ENCODE assay signal across 14 mouse cellular contexts in genomic region chr16:91804418-91804817, GRCm38 (mm10).
DNase-seq lines count a peak whose midpoint lies in the region; ATAC-seq and TF ChIP-seq lines count a peak whose summit lies in the region.
"Had no signal": no experiment of that assay in that cellular context is flagged by ENCODE, and none has a peak within 500 bp of the region (broad histone marks: within the 10 kb centered on the region; RNA-seq: fewer than 3 reads in every experiment).

No protein-coding gene starts in this region.

- 49% methylated on average over 8 of the region's 8 CpGs for WGBS in heart, embryonic 11.5 days (ENCODE audit: insufficient replicate concordance)
- WGBS in stomach, embryonic 14.5 days, result 92% methylated on average over 8 of the region's 8 CpGs
- WGBS in stomach, postnatal 0 days, result 91% methylated on average over 8 of the region's 8 CpGs
- 19% methylated on average over 8 of the region's 8 CpGs for WGBS in liver, embryonic 13.5 days (ENCODE audit: insufficient replicate concordance)
- WGBS in hindbrain, embryonic 16.5 days, result 86% methylated on average over 8 of the region's 8 CpGs
- 81% methylated on average over 8 of the region's 8 CpGs for WGBS in hindbrain, embryonic 11.5 days

- TF ChIP-seq EP300 in stomach, postnatal 0 days (optimal IDR thresholded peaks at IDR 0.05), result no peak

- peak overlapping the region; percentile 11; the same call in 1 of the 2 replicates for H3K4me3 ChIP-seq in heart, embryonic 11.5 days (ENCODE audit: low read depth, low read length)
- H3K4me3 ChIP-seq in stomach, embryonic 14.5 days (ENCODE audit: low read depth, low read length), result no peak overlapping the region
- no peak overlapping the region for H3K4me3 ChIP-seq in stomach, postnatal 0 days (ENCODE audit: low read depth, low read length)
- H3K4me3 ChIP-seq in liver, embryonic 13.5 days (replicated peaks), result peak overlapping the region; percentile 71
- no peak overlapping the region for H3K4me3 ChIP-seq in hindbrain, embryonic 16.5 days (ENCODE audit: low read length)
- H3K4me3 ChIP-seq in hindbrain, embryonic 11.5 days (ENCODE audit: low read depth, low read length), result no peak overlapping the region
- H3K4me3 ChIP-seq: embryonic facial prominence, embryonic 10.5 days; forebrain, embryonic 13.5 days; hindbrain, embryonic 12.5 days; myocyte had no signal

- no peaks in the 10 kb centered on the region; the same call in 1 of the 2 replicates for H3K36me3 ChIP-seq in heart, embryonic 11.5 days (ENCODE audit: control insufficient read depth, insufficient read depth, low read length)
- peaks cover 5% of the 10 kb centered on the region; the same call in 1 of the 2 replicates for H3K36me3 ChIP-seq in stomach, embryonic 14.5 days (ENCODE audit: control insufficient read depth, insufficient read depth, low read length)
- 0 out of 2 replicates have a peak, but pooled peaks cover 12% of the 10 kb centered on the region for H3K36me3 ChIP-seq in stomach, postnatal 0 days (ENCODE audit: control insufficient read depth, insufficient read depth, low read length)
- peaks cover 43% of the 10 kb centered on the region for H3K36me3 ChIP-seq in liver, embryonic 13.5 days
- peaks cover 19% of the 10 kb centered on the region for H3K36me3 ChIP-seq in hindbrain, embryonic 16.5 days (ENCODE audit: control insufficient read depth, insufficient read depth, low read length)
- H3K36me3 ChIP-seq in hindbrain, embryonic 11.5 days (ENCODE audit: control insufficient read depth, insufficient read depth, low read length), result 0 out of 2 replicates have a peak, but pooled peaks cover 6% of the 10 kb centered on the region

- no peak for TF ChIP-seq CTCF in stomach, postnatal 0 days (IDR thresholded peaks at IDR 0.05; ENCODE audit: low read depth)

- H3K9ac ChIP-seq in heart, embryonic 11.5 days (ENCODE audit: low read depth, low read length), result 0 out of 2 replicates have a peak overlapping the region, but pooled peaks have one; percentile 2
- no peak overlapping the region for H3K9ac ChIP-seq in stomach, embryonic 14.5 days (replicated peaks; ENCODE audit: low read depth, low read length)
- H3K9ac ChIP-seq in stomach, postnatal 0 days (ENCODE audit: low read length), result no peak overlapping the region
- peak overlapping the region; percentile 90 for H3K9ac ChIP-seq in liver, embryonic 13.5 days
- no peak overlapping the region for H3K9ac ChIP-seq in hindbrain, embryonic 16.5 days (ENCODE audit: low read depth, low read length)
- H3K9ac ChIP-seq in hindbrain, embryonic 11.5 days (ENCODE audit: low read depth, low read length), result no peak overlapping the region
- H3K9ac ChIP-seq: forebrain, embryonic 13.5 days; hindbrain, embryonic 12.5 days had no signal

- ATAC-seq in heart, embryonic 11.5 days (replicated peaks; ENCODE audit: insufficient number of reproducible peaks, low FRiP score, low TSS enrichment), result peak; percentile 89
- peak; percentile 76; the same call in 1 of the 2 replicates for ATAC-seq in stomach, embryonic 14.5 days (ENCODE audit: insufficient number of reproducible peaks, insufficient read depth, low FRiP score, low read depth)
- ATAC-seq in stomach, postnatal 0 days (ENCODE audit: low FRiP score, low TSS enrichment), result no peak
- ATAC-seq in liver, embryonic 13.5 days (ENCODE audit: low read depth), result peak; percentile 98
- ATAC-seq in hindbrain, embryonic 16.5 days, result no peak
- no peak for ATAC-seq in hindbrain, embryonic 11.5 days (ENCODE audit: low FRiP score)
- ATAC-seq in CD4-positive, CD25-positive, alpha-beta regulatory T cell, adult 4 months, result no peak
- ATAC-seq: forebrain, embryonic 13.5 days had no signal

- peak overlapping the region; percentile 29 for H3K4me2 ChIP-seq in heart, embryonic 11.5 days
- H3K4me2 ChIP-seq in stomach, embryonic 14.5 days (replicated peaks; ENCODE audit: low read depth, low read length), result no peak overlapping the region
- H3K4me2 ChIP-seq in stomach, postnatal 0 days (replicated peaks; ENCODE audit: low read depth), result no peak overlapping the region
- peak overlapping the region; percentile 73 for H3K4me2 ChIP-seq in liver, embryonic 13.5 days
- H3K4me2 ChIP-seq in hindbrain, embryonic 16.5 days (ENCODE audit: low read length), result no peak overlapping the region
- no peak overlapping the region for H3K4me2 ChIP-seq in hindbrain, embryonic 11.5 days (replicated peaks; ENCODE audit: low read depth, low read length)
- H3K4me2 ChIP-seq: forebrain, embryonic 13.5 days; hindbrain, embryonic 12.5 days had no signal

- no peaks in the 10 kb centered on the region for H3K9me3 ChIP-seq in heart, embryonic 11.5 days (replicated peaks; ENCODE audit: control insufficient read depth, low read length)
- no peaks in the 10 kb centered on the region for H3K9me3 ChIP-seq in stomach, embryonic 14.5 days (ENCODE audit: control insufficient read depth, low read depth, low read length)
- H3K9me3 ChIP-seq in stomach, postnatal 0 days (ENCODE audit: control insufficient read depth, low read length), result no peaks in the 10 kb centered on the region
- no peaks in the 10 kb centered on the region for H3K9me3 ChIP-seq in liver, embryonic 13.5 days (replicated peaks)
- H3K9me3 ChIP-seq in hindbrain, embryonic 16.5 days (ENCODE audit: control insufficient read depth, low read length), result no peaks in the 10 kb centered on the region
- H3K9me3 ChIP-seq in hindbrain, embryonic 11.5 days (ENCODE audit: control insufficient read depth, low read length), result no peaks in the 10 kb centered on the region
- H3K9me3 ChIP-seq: embryonic facial prominence, embryonic 10.5 days; forebrain, embryonic 13.5 days; hindbrain, embryonic 12.5 days had no signal

- peak overlapping the region; percentile 72; the same call in 1 of the 2 replicates for H3K27ac ChIP-seq in heart, embryonic 11.5 days (ENCODE audit: low read depth, low read length)
- no peak overlapping the region for H3K27ac ChIP-seq in stomach, embryonic 14.5 days (ENCODE audit: low read length)
- no peak overlapping the region for H3K27ac ChIP-seq in stomach, postnatal 0 days (replicated peaks)
- peak overlapping the region; percentile 100 for H3K27ac ChIP-seq in liver, embryonic 13.5 days
- no peak overlapping the region for H3K27ac ChIP-seq in hindbrain, embryonic 16.5 days (ENCODE audit: low read depth, low read length)
- no peak overlapping the region for H3K27ac ChIP-seq in hindbrain, embryonic 11.5 days (ENCODE audit: low read depth, low read length)
- H3K27ac ChIP-seq: embryonic facial prominence, embryonic 10.5 days; forebrain, embryonic 13.5 days; hindbrain, embryonic 12.5 days had no signal

- no peak for DNase-seq in heart, adult 8-10 months (ENCODE audit: low spot score)
- DNase-seq in stomach, postnatal 0 days (ENCODE audit: low spot score), result no peak
- DNase-seq in liver, embryonic 13.5 days, result peak; percentile 81
- no peak for DNase-seq in hindbrain, embryonic 11.5 days (ENCODE audit: low spot score)
- DNase-seq: layer of hippocampus, adult 9-11 months; thymus, postnatal 36 days had no signal

- H3K4me1 ChIP-seq in heart, embryonic 11.5 days (ENCODE audit: control insufficient read depth, insufficient read depth, low read length), result peaks cover 2% of the 10 kb centered on the region; the same call in 1 of the 2 replicates
- no peaks in the 10 kb centered on the region for H3K4me1 ChIP-seq in stomach, embryonic 14.5 days (ENCODE audit: control insufficient read depth, insufficient read depth, low read length)
- no peaks in the 10 kb centered on the region for H3K4me1 ChIP-seq in stomach, postnatal 0 days (replicated peaks; ENCODE audit: control insufficient read depth, insufficient read depth)
- peaks cover 62% of the 10 kb centered on the region for H3K4me1 ChIP-seq in liver, embryonic 13.5 days (replicated peaks)
- H3K4me1 ChIP-seq in hindbrain, embryonic 16.5 days (ENCODE audit: control insufficient read depth, insufficient read depth, low read depth, low read length), result no peaks in the 10 kb centered on the region
- H3K4me1 ChIP-seq in hindbrain, embryonic 11.5 days (replicated peaks; ENCODE audit: control insufficient read depth, insufficient read depth, low read length), result no peaks in the 10 kb centered on the region
- H3K4me1 ChIP-seq: forebrain, embryonic 13.5 days; hindbrain, embryonic 12.5 days had no signal

- no peaks in the 10 kb centered on the region for H3K27me3 ChIP-seq in heart, embryonic 11.5 days (ENCODE audit: control insufficient read depth, insufficient read depth, low read length)
- H3K27me3 ChIP-seq in stomach, embryonic 14.5 days (ENCODE audit: control insufficient read depth, insufficient read depth, low read length), result no peaks in the 10 kb centered on the region
- no peaks in the 10 kb centered on the region for H3K27me3 ChIP-seq in stomach, postnatal 0 days (ENCODE audit: control insufficient read depth, insufficient read depth, low read length)
- 0 out of 2 replicates have a peak, but pooled peaks cover 2% of the 10 kb centered on the region for H3K27me3 ChIP-seq in liver, embryonic 13.5 days
- no peaks in the 10 kb centered on the region for H3K27me3 ChIP-seq in hindbrain, embryonic 16.5 days (replicated peaks; ENCODE audit: control insufficient read depth, insufficient read depth, low read length)
- no peaks in the 10 kb centered on the region for H3K27me3 ChIP-seq in hindbrain, embryonic 11.5 days (ENCODE audit: control insufficient read depth, insufficient read depth, low read length)
- H3K27me3 ChIP-seq: forebrain, embryonic 13.5 days; hindbrain, embryonic 12.5 days had no signal

Comparison
In these comparisons a context has a peak if more than half of its experiments do, and no peak if none do; other contexts are left out.
1. ATAC-seq: peak in heart, embryonic 11.5 days (single experiment), stomach, embryonic 14.5 days (single experiment) and liver, embryonic 13.5 days (single experiment); none in stomach, postnatal 0 days (single experiment), hindbrain, embryonic 16.5 days (single experiment), hindbrain, embryonic 11.5 days (single experiment) and CD4-positive, CD25-positive, alpha-beta regulatory T cell, adult 4 months (single experiment).
2. H3K27ac ChIP-seq: peak in heart, embryonic 11.5 days (single experiment) and liver, embryonic 13.5 days (single experiment); none in stomach, embryonic 14.5 days (single experiment), stomach, postnatal 0 days (single experiment), hindbrain, embryonic 16.5 days (single experiment) and hindbrain, embryonic 11.5 days (single experiment).
3. H3K4me2 ChIP-seq: peak in heart, embryonic 11.5 days (single experiment) and liver, embryonic 13.5 days (single experiment); none in stomach, embryonic 14.5 days (single experiment), stomach, postnatal 0 days (single experiment), hindbrain, embryonic 16.5 days (single experiment) and hindbrain, embryonic 11.5 days (single experiment).
4. H3K4me3 ChIP-seq: peak in heart, embryonic 11.5 days (single experiment) and liver, embryonic 13.5 days (single experiment); none in stomach, embryonic 14.5 days (single experiment), stomach, postnatal 0 days (single experiment), hindbrain, embryonic 16.5 days (single experiment) and hindbrain, embryonic 11.5 days (single experiment).
5. H3K9ac ChIP-seq: peak in heart, embryonic 11.5 days (single experiment) and liver, embryonic 13.5 days (single experiment); none in stomach, embryonic 14.5 days (single experiment), stomach, postnatal 0 days (single experiment), hindbrain, embryonic 16.5 days (single experiment) and hindbrain, embryonic 11.5 days (single experiment).